Mouse (Mus musculus) embryonic facial prominence, embryonic 12.5 days (tissue): ENCODE data around the gene Lsm12. TPM values are rescaled to one million over a fixed set of nuclear protein-coding genes. Genes with fewer than 3 reads are reported as not detected.
"Not testable (repeated sequence)": the region's sequence is repeated elsewhere in the genome, so short reads cannot be mapped to it uniquely, and the experiment has no call there.

Experiments
- ATAC-seq: fragments of 200-750 bp; cut with Nextera tagmentation; 2 replicates; pipeline ENCODE4 v1.8.0; 2017; ENCODE audit not compliant: insufficient number of reproducible peaks, insufficient read depth, low FRiP score, low TSS enrichment
- H3K27ac ChIP-seq: fragments of 300-500 bp; sonication (generic); 2 replicates; pipeline ENCODE4 v1.5.1; 2016; ENCODE audit warnings: mild to moderate bottlenecking
- H3K27me3 ChIP-seq: fragments of 300-500 bp; sonication (generic); 2 replicates; pipeline ENCODE4 v1.6.1; 2016; ENCODE audit warnings: mild to moderate bottlenecking, moderate library complexity
- H3K36me3 ChIP-seq: fragments of 300-500 bp; sonication (generic); 2 replicates; pipeline ENCODE4 v1.6.1; 2016; ENCODE audit warnings: mild to moderate bottlenecking
- H3K4me1 ChIP-seq: fragments of 300-500 bp; sonication (generic); 2 replicates; pipeline ENCODE4 v1.6.1; 2016
- H3K4me2 ChIP-seq: fragments of 300-500 bp; sonication (generic); replicated peaks from 2 replicates; pipeline ENCODE4 v1.6.1; 2016; ENCODE audit warnings: mild to moderate bottlenecking, moderate library complexity
- H3K4me3 ChIP-seq: fragments of 300-500 bp; sonication (generic); 2 replicates; pipeline ENCODE4 v1.5.1; 2016; ENCODE audit warnings: mild to moderate bottlenecking
- H3K9ac ChIP-seq: fragments of 300-500 bp; sonication (generic); 2 replicates; pipeline ENCODE4 v1.6.1; 2016; ENCODE audit warnings: mild to moderate bottlenecking, moderate library complexity
- H3K9me3 ChIP-seq: fragments of 300-500 bp; sonication (generic); 2 replicates; pipeline ENCODE4 v1.6.1; 2016; ENCODE audit warnings: mild to moderate bottlenecking, moderate library complexity
- WGBS: fragments of 180-500 bp; shearing (Covaris S2); methylation state at CpG from one replicate; pipeline ENCODE4 v1.1.7; 2016; 5-methylcytosine and 5-hydroxymethylcytosine counted together
- polyA plus RNA-seq: library from polyadenylated mRNA; unstranded; fragments of >200 nt; fragmentation: Nextera tagmentation; extraction: Ambion mirVana; gene quantifications from 2 replicates; pipeline ENCODE4 v1.2.1, GENCODE M21; 2016

Gene Lsm12
- polyA plus RNA-seq, 1 experiment from 2014 or later: 108 TPM

- Histone ChIP-seq H3K36me3 (peaks cover 56% of the 10 kb centered on the region), H3K9ac (no peak overlapping the region), H3K27ac (no peak overlapping the region), H3K9me3 (no peaks in the 10 kb centered on the region), H3K4me3 (no peak overlapping the region), H3K27me3 (no peaks in the 10 kb centered on the region), H3K4me1 (no peaks in the 10 kb centered on the region), H3K4me2 (no peak overlapping the region)
- WGBS: 93% methylated on average over 5 of the region's 5 CpGs
- no peak for ATAC-seq
Measured at GRCm38 (mm10) chr11:102167539-102167938, 17.6 kb downstream of the Lsm12 start.

GRCm38 (mm10) chr11:102165971-102166722 lies 18.9 kb downstream of the Lsm12 start:
- no peaks in the 10 kb centered on the region for H3K9me3 ChIP-seq
- 76% methylated on average over 6 of the region's 6 CpGs for WGBS
- H3K27me3 ChIP-seq: no peaks in the 10 kb centered on the region
- no peak overlapping the region for H3K4me3 ChIP-seq
- no peaks in the 10 kb centered on the region for H3K4me1 ChIP-seq
- H3K4me2 ChIP-seq: no peak overlapping the region
- no peak for ATAC-seq
- no peak overlapping the region for H3K27ac ChIP-seq
- H3K36me3 ChIP-seq: peaks cover 68% of the 10 kb centered on the region
- no peak overlapping the region for H3K9ac ChIP-seq

DNA sequence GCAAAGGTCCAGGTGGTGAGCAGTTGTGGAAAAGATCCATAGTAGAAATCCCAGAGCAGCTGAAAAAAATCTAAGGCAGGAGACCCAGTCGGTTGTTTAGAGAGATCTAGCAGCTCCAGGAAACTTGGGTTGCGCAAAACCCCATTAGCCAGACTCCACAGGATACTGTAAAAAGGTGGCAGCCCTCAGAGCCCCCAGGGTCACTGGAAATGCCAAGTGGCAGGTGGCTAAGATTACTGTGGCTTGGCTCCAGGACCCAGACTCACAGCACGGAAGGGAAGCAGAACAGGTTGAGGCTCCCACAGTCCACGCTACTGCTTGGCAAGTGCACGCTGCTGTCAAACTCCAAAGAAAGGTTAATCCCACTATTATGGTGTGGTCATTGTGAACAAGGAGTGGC lies 25.3 kb downstream of the Lsm12 start:
- H3K9ac ChIP-seq: no peak overlapping the region
- WGBS: 77% methylated on average over 5 of the region's 5 CpGs
- H3K27ac ChIP-seq: no peak overlapping the region
- no peak overlapping the region for H3K4me2 ChIP-seq
- ATAC-seq: no peak
- H3K36me3 ChIP-seq: peaks cover 35% of the 10 kb centered on the region
- H3K9me3 ChIP-seq: no peaks in the 10 kb centered on the region
- no peaks in the 10 kb centered on the region for H3K27me3 ChIP-seq
- peaks cover 9% of the 10 kb centered on the region for H3K4me1 ChIP-seq
- no peak overlapping the region for H3K4me3 ChIP-seq

DNA sequence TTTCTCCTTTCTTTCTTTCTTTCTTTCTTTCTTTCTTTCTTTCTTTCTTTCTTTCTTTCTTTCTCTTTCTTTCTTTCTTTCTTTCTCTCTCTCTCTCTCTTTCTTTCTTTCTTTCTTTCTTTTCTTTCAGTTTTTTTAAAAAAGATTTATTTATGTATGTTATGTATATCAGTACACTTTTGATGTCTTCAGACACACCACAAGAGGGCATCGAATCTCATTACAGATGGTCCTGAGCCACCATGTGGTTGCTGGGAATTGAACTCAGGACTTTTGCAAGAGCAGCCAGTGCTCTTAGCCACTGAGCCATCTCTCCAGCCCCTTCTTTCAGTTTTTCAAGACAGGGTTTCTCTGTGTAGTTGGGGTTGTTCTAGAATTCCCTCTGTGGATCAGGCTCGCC lies 27.1 kb downstream of the Lsm12 start:
- H3K36me3 ChIP-seq: peaks cover 28% of the 10 kb centered on the region
- H3K9me3 ChIP-seq, H3K9ac ChIP-seq, H3K4me2 ChIP-seq, H3K27ac ChIP-seq, H3K27me3 ChIP-seq, H3K4me3 ChIP-seq, H3K4me1 ChIP-seq, ATAC-seq: not testable (repeated sequence)
- WGBS: 81% methylated on average over 2 of the region's 2 CpGs

DNA sequence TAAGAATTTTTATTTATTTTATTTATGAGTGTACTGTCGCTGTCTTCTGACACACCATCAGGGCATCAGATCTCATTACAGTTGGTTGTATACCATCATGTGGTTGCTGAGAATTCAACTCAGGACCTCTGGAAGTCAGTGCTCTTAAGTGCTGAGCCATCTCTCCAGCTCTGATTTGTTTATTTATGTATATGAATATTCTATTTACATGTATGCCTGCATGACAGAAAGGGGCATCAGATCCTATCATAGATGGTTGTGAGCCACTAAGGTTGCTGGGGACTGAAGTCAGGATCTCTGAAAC lies 28.4 kb downstream of the Lsm12 start:
- peaks cover 25% of the 10 kb centered on the region for H3K36me3 ChIP-seq
- WGBS: 6% methylated on average over 1 of the region's 1 CpGs
- H3K9ac ChIP-seq: no peak overlapping the region
- H3K9me3 ChIP-seq: no peaks in the 10 kb centered on the region
- no peak for ATAC-seq
- H3K4me3 ChIP-seq: no peak overlapping the region
- no peaks in the 10 kb centered on the region for H3K27me3 ChIP-seq
- H3K4me2 ChIP-seq: no peak overlapping the region
- H3K27ac ChIP-seq: no peak overlapping the region
- peaks cover 9% of the 10 kb centered on the region for H3K4me1 ChIP-seq

- peaks cover 20% of the 10 kb centered on the region for H3K36me3 ChIP-seq
- no peaks in the 10 kb centered on the region for H3K27me3 ChIP-seq
- ATAC-seq: peak; percentile 73; the same call in 1 of the 2 replicates
- H3K9me3 ChIP-seq: no peaks in the 10 kb centered on the region
- H3K27ac ChIP-seq: peak within 1 kb of the TSS; percentile 83
- H3K4me3 ChIP-seq: peak within 1 kb of the TSS; percentile 88
- peaks cover 9% of the 10 kb centered on the region for H3K4me1 ChIP-seq
- H3K4me2 ChIP-seq: peak within 1 kb of the TSS; percentile 91
- H3K9ac ChIP-seq: peak within 1 kb of the TSS; percentile 86
- WGBS: under 1% methylated on average over 37 of the region's 37 CpGs
Measured at GRCm38 (mm10) chr11:102156039-102156785, 28.9 kb downstream of the Lsm12 start, which contains the start of gene Tmem101. Gene Tmem101 (minus strand): TSS chr11:102156404.

DNA sequence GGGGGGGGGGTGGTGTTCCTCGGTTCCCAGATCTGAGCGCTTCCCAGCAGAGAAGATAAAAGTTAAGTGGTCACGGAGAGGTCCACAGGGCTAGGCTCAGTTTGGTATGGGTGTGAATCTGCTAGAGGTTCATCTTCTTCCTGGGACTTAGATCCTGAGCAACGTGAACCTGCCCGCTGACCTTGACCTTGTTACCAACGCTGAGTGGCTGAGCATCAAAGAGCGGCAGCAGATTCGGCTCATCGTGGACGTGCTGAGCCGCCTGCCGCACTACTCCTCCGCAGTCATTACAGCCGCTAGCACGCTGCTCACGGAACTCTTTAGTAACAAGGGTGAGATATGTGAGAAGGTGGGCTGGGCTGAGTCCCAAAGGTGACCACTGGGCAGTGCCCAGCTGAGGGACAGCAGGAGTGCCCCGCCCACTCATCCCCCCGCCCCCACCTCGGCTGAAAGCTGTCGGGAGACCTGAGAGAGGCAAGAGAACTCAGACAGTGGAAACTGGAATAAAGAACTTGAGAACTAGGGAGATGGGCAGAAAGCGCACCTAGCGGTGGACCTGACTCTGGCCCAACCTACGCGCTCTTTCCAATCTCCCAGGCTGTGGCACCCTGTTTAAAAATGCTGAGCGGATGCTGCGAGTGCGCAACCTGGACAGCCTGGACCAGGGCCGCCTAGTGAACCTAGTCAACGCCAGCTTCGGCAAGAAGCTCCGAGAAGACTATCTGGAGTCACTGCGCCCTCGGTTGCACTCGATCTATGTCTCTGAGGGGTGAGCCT lies 37.7 kb downstream of the Lsm12 start:
- Histone ChIP-seq H3K4me2 (peak overlapping the region; percentile 27; the same call in 1 of the 2 replicates), H3K9me3 (no peaks in the 10 kb centered on the region), H3K36me3 (peaks cover 1% of the 10 kb centered on the region), H3K27me3 (peaks cover 71% of the 10 kb centered on the region), H3K4me3 (peak overlapping the region; percentile 13; the same call in 1 of the 2 replicates), H3K9ac (no peak overlapping the region), H3K27ac (no peak overlapping the region), H3K4me1 (peaks cover 25% of the 10 kb centered on the region)
- ATAC-seq: no peak
- 12% methylated on average over 34 of the region's 34 CpGs for WGBS

GRCm38 (mm10) chr11:102146531-102146930 lies 38.6 kb downstream of the Lsm12 start:
- peak overlapping the region; percentile 15; the same call in 1 of the 2 replicates for H3K4me2 ChIP-seq
- peaks cover 71% of the 10 kb centered on the region for H3K27me3 ChIP-seq
- 7% methylated on average over 17 of the region's 17 CpGs for WGBS
- no peak for ATAC-seq
- H3K9ac ChIP-seq: no peak overlapping the region
- no peaks in the 10 kb centered on the region for H3K9me3 ChIP-seq
- no peaks in the 10 kb centered on the region for H3K36me3 ChIP-seq
- H3K4me1 ChIP-seq: peaks cover 25% of the 10 kb centered on the region
- H3K27ac ChIP-seq: no peak overlapping the region
- 0 out of 2 replicates have a peak overlapping the region, but pooled peaks have one; percentile 35 for H3K4me3 ChIP-seq

GRCm38 (mm10) chr11:102146005-102146404 lies 39.1 kb downstream of the Lsm12 start:
- Histone ChIP-seq H3K27me3 (peaks cover 71% of the 10 kb centered on the region), H3K4me1 (peaks cover 25% of the 10 kb centered on the region), H3K4me2 (peak overlapping the region; percentile 54; the same call in 1 of the 2 replicates), H3K9ac (0 out of 2 replicates have a peak overlapping the region, but pooled peaks have one; percentile 27), H3K4me3 (peak overlapping the region; percentile 35), H3K36me3 (no peaks in the 10 kb centered on the region), H3K27ac (no peak overlapping the region), H3K9me3 (no peaks in the 10 kb centered on the region)
- no peak for ATAC-seq
- WGBS: 3% methylated on average over 16 of the region's 16 CpGs

DNA sequence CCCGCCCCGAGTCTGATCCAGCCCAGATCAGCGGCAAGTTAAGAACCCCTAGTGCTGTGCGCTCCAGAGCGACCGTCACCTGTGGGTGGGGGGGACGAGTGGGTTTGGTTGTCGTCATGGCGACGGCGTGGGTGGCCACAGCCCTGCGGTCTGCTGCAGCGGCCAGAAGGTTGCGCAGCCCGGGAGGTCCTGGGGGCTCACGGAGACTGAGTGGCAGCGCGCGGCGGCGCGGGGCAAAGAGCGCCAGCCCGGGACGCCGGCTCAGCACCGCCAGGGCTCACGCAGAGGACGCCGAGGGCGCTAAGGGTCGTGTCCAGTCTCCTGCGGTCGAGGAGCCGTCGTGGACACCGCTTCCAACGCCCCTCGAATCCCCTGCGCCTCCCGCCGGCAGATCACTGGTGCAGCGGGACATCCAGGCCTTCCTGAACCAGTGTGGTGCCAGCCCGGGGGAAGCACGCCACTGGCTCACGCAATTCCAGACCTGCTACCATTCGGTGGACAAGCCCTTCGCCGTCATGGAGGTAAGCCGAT lies 39.6 kb downstream of the Lsm12 start, which contains the start of gene Nags:
Gene Nags, plus strand, starts transcription at position 43 of the 531 bp plus-strand sequence.
- peak within 1 kb of the TSS; percentile 35 for H3K4me3 ChIP-seq

GRCm38 (mm10) chr11:102144957-102145470 lies 40.1 kb downstream of the Lsm12 start:
- no peak for ATAC-seq
- no peaks in the 10 kb centered on the region for H3K9me3 ChIP-seq
- H3K4me2 ChIP-seq: peak overlapping the region; percentile 54
- H3K27me3 ChIP-seq: peaks cover 71% of the 10 kb centered on the region
- H3K27ac ChIP-seq: no peak overlapping the region
- peaks cover 25% of the 10 kb centered on the region for H3K4me1 ChIP-seq
- 0 out of 2 replicates have a peak overlapping the region, but pooled peaks have one; percentile 27 for H3K9ac ChIP-seq
- 22% methylated on average over 13 of the region's 13 CpGs for WGBS
- no peaks in the 10 kb centered on the region for H3K36me3 ChIP-seq
- H3K4me3 ChIP-seq: peak overlapping the region; percentile 35

More for the DNA sequence above, 39.6 kb downstream of the Lsm12 start, which contains the start of gene Nags:
- Histone ChIP-seq H3K9me3 (no peaks in the 10 kb centered on the region), H3K4me2 (peak within 1 kb of the TSS; percentile 54), H3K27me3 (peaks cover 71% of the 10 kb centered on the region), H3K4me1 (peaks cover 25% of the 10 kb centered on the region), H3K9ac (peak within 1 kb of the TSS; percentile 27; the same call in 1 of the 2 replicates), H3K27ac (no peak within 1 kb of the TSS), H3K36me3 (no peaks in the 10 kb centered on the region)
- ATAC-seq: no peak
- 1% methylated on average over 50 of the region's 50 CpGs for WGBS
